Mouse (Mus musculus): ENCODE measurements around the gene Olfr1451.

DNA sequence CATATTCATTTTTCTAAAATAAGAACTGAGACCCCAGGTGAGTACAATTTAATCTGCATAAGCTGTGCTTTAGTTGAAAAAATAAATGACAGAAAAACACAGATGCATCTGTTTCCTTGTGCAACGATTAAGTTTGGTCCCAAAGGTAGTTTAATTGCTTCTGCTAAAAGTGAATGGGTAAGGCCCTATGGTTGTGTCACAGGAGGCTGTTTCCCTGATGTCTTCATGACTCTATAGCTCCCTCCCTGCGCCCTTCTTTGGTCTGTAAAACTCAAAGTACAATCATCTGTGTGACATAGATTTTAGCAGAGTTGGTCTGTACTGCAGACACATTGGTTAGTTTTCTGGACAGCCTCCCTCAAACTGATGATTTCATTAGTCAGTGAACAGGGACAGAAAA, at the start of gene Olfr1451:
- TF ChIP-seq POLR2A (IDR thresholded peaks at IDR 0.05; ENCODE audit: borderline replicate concordance, extremely low read depth, low read depth, low read length): no peak
- TF ChIP-seq CTCF (IDR thresholded peaks at IDR 0.05; ENCODE audit: insufficient read depth, low read length): no peak

Data from lung, adult 2 months (tissue).